Mouse (Mus musculus): Measurements from ENCODE around the gene Hist1h4j.

Gene Hist1h4j

GRCm38 (mm10) chr13:21734906-21735767, at the start of gene Hist1h4j:
Gene Hist1h4j, plus strand, starts transcription at chr13:21735064.
- DNase-seq: peak; percentile 89

- no peak for DNase-seq
These were observed 37.1 kb upstream of the Hist1h4j start, which contains the start of gene Olfr1359 for GRCm38 (mm10) chr13:21697811-21698210. Gene Olfr1359, plus strand, starts transcription at chr13:21698111.

GRCm38 (mm10) chr13:21706669-21707068, 28.2 kb upstream of the Hist1h4j start:
- no peak for DNase-seq

- peak; percentile 94 for DNase-seq
These were observed 24.7 kb upstream of the Hist1h4j start for GRCm38 (mm10) chr13:21710031-21710711.

GRCm38 (mm10) chr13:21710821-21711525, 23.9 kb upstream of the Hist1h4j start:
- peak; percentile 85 for DNase-seq

- DNase-seq: no peak
These were observed 23.2 kb upstream of the Hist1h4j start for GRCm38 (mm10) chr13:21711698-21712097.

- peak; percentile 68 for DNase-seq
These were observed 20.1 kb upstream of the Hist1h4j start for GRCm38 (mm10) chr13:21714725-21715124.

GRCm38 (mm10) chr13:21715131-21715863, 19.6 kb upstream of the Hist1h4j start:
- DNase-seq: peak; percentile 36

GRCm38 (mm10) chr13:21715864-21716539, 18.9 kb upstream of the Hist1h4j start, which contains the start of the genes Hist1h2bl and Hist1h2ai:
Gene Hist1h2bl, minus strand, starts transcription at chr13:21716143.
Gene Hist1h2ai, plus strand, starts transcription at chr13:21716422.
- peak; percentile 81 for DNase-seq

- DNase-seq: peak; percentile 34
These were observed 18.1 kb upstream of the Hist1h4j start for GRCm38 (mm10) chr13:21716540-21717391.

GRCm38 (mm10) chr13:21717397-21718357, 17.2 kb upstream of the Hist1h4j start, which contains the start of gene Hist1h3h:
Gene Hist1h3h, plus strand, starts transcription at chr13:21717659.
- DNase-seq: peak; percentile 88

- no peak for DNase-seq
These were observed 16.3 kb upstream of the Hist1h4j start for GRCm38 (mm10) chr13:21718381-21719080.

GRCm38 (mm10) chr13:21721107-21721756, 13.6 kb upstream of the Hist1h4j start:
- peak; percentile 33 for DNase-seq

GRCm38 (mm10) chr13:21721757-21722372, 13.0 kb upstream of the Hist1h4j start, which contains the start of gene Hist1h2bm:
Gene Hist1h2bm, plus strand, starts transcription at chr13:21722044.
- peak; percentile 71 for DNase-seq

- DNase-seq: no peak
These were observed 12.4 kb upstream of the Hist1h4j start for GRCm38 (mm10) chr13:21722373-21722925.

- DNase-seq: peak; percentile 63
These were observed 11.6 kb upstream of the Hist1h4j start for GRCm38 (mm10) chr13:21722993-21723836.
